Mouse (Mus musculus) 416B (cell line): Measurements from ENCODE around the gene Gm20777.
"Not testable (repeated sequence)": the region's sequence is repeated elsewhere in the genome, so short reads cannot be mapped to it uniquely, and the experiment has no call there.

Experiments used
- DNase-seq: peaks from one replicate; pipeline ENCODE4 v3.0.0; 2011; ENCODE audit warnings: low read depth

Gene Gm20777

GRCm38 (mm10) chrY:10752350-10752749, at the start of gene Gm20777:
Gm20777 (minus strand) TSS chrY:10752450.
- DNase-seq: not testable (repeated sequence)

- not testable (repeated sequence) for DNase-seq
Measured at GRCm38 (mm10) chrY:10709551-10709950, 42.7 kb downstream of the Gm20777 start.

GRCm38 (mm10) chrY:10708761-10709160, 43.5 kb downstream of the Gm20777 start:
- DNase-seq: not testable (repeated sequence)

- DNase-seq: peak; percentile 0
Measured at GRCm38 (mm10) chrY:10708226-10708625, 44.0 kb downstream of the Gm20777 start.

- DNase-seq: not testable (repeated sequence)
Measured at GRCm38 (mm10) chrY:10706686-10707085, 45.6 kb downstream of the Gm20777 start.
